Mouse (Mus musculus) mouse trophoblast stem cell (cell line): Measurements from ENCODE around the gene Fbxl14.

Source experiments
- in situ Hi-C, 2 experiments: fragments of 300-500 bp; cut with MseI, MboI; formaldehyde crosslinking; loops; 2 replicates in 1 of 2; 3 replicates in 1 of 2; pipeline ENCODE4 v1.15.1; 2025

Fbxl14 gene

DNA sequence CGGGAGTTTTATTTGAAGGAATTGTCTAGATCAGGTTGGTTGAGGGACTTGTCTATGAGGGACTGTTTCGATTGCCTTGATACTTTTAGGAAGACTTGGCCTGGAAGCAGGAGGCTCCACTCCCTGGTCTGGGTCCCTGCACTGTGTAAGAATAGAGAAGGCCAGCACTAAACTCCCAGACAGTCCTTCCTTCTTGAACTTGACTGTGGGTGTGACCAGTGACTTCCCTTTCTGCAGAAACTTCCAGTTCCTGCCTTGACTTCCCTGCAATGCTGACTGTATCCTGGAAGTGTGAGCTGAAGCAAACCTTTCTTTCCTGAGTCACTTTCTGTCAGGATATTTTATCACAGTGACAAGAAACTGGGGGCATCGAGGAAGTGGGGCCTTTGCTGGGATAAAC lies 8.7 kb upstream of the Fbxl14 start:
- in situ Hi-C loops: no loop called here

GRCm38 (mm10) chr6:119472135-119472534 lies 7.3 kb upstream of the Fbxl14 start:
- in situ Hi-C loops: no loop called here

GRCm38 (mm10) chr6:119472705-119473104 lies 6.8 kb upstream of the Fbxl14 start:
- in situ Hi-C loops: no loop called here

GRCm38 (mm10) chr6:119473446-119473845 lies 6.0 kb upstream of the Fbxl14 start:
- in situ Hi-C loops: no loop called here

- in situ Hi-C loops: no loop called here
These were observed 5.5 kb upstream of the Fbxl14 start for GRCm38 (mm10) chr6:119473992-119474391.

DNA sequence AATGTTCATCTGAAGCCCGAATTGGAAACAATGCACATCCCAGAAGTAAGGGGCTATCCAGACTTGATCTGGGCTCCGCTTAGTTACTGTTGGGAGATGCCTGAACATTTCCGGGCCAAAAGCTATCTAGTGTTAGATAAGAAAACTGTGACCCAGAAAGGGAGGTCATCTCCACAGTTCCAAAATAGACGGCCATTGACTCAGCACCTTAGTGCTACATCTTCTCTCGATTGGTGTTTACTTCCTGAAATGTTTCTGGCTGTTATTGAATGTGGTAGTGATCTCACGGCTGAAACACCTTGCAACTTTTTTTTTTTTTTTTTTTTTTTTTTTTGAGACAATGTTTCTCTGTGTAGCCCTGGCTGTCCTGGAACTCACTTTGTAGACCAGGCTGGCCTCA lies 3.5 kb upstream of the Fbxl14 start:
- in situ Hi-C loops: loop anchor here in 1 of 2 experiments (25.0 kb wide), 1 partner anchor 436 kb away; the partner anchor contains the start of gene Rad52

- in situ Hi-C loops: loop anchor here in 1 of 2 experiments (25.0 kb wide), 1 partner anchor 435 kb away; the partner anchor contains the start of gene Rad52
These were observed 1.7 kb upstream of the Fbxl14 start for GRCm38 (mm10) chr6:119477686-119478310.

- in situ Hi-C loops: loop anchor here in 1 of 2 experiments (25.0 kb wide), 1 partner anchor 434 kb away; the partner anchor contains the start of gene Rad52
These were observed 717 bp upstream of the Fbxl14 start for GRCm38 (mm10) chr6:119478560-119479342.

DNA sequence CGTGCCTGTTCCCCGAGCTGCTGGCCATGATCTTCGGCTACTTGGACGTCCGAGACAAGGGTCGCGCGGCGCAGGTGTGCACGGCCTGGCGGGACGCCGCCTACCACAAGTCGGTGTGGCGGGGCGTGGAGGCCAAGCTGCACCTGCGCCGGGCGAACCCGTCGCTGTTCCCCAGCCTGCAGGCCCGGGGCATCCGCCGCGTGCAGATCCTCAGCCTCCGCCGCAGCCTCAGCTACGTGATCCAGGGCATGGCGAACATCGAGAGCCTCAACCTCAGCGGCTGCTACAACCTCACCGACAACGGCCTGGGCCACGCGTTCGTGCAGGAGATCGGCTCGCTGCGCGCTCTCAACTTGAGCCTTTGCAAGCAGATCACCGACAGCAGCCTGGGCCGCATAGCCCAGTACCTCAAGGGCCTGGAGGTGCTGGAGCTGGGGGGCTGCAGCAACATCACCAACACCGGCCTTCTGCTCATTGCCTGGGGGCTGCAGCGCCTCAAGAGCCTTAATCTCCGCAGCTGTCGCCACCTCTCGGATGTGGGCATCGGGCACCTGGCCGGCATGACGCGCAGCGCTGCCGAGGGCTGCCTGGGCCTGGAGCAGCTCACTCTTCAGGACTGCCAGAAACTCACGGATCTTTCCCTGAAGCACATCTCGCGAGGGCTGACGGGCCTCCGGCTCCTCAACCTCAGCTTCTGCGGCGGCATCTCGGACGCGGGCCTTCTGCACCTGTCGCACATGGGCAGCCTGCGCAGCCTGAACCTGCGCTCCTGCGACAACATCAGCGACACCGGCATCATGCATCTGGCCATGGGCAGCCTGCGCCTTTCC lies 623 bp downstream of the Fbxl14 start:
- in situ Hi-C loops: loop anchor here in 1 of 2 experiments (25.0 kb wide), 1 partner anchor 432 kb away; the partner anchor contains the start of gene Rad52

- in situ Hi-C loops: loop anchor here in 1 of 2 experiments (25.0 kb wide), 1 partner anchor 431 kb away; the partner anchor contains the start of gene Rad52
These were observed 1.4 kb downstream of the Fbxl14 start for GRCm38 (mm10) chr6:119480706-119481331.

- in situ Hi-C loops: loop anchor here in 1 of 2 experiments (25.0 kb wide), 1 partner anchor 430 kb away; the partner anchor contains the start of gene Rad52
These were observed 2.4 kb downstream of the Fbxl14 start for GRCm38 (mm10) chr6:119481741-119482390.

DNA sequence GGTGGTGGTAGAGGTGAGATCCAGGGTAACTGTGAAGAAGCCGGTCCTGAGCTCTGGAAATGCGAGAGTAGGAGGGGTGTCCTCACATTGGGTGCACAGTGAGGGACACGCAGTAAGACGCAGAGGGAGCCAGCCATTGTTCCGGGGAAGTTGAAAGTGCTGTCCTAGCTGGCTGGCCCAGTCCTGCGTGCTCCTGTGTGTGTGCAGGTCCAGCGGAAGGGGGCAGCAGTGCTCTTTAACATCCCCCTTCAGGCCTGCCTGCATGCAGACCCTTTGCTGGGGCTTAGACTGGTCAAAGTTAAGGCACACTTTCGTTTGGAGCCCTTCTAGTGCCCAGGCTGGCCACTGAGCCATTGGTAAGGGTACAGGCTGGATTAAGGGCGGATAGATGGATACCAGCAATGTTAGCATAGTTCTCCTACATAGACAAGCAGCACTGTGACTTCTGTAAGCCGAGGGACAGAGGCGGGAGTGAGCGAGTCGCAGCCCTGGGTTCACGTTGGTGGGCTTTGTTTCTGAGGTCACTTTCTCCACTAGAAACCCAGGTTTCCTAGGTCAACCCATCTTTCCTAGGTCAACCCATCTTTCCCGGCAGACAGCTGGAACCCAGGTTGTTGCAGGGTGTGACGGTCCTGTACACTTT lies 3.6 kb downstream of the Fbxl14 start:
- in situ Hi-C loops: loop anchor here in 1 of 2 experiments (25.0 kb wide), 1 partner anchor 429 kb away; the partner anchor contains the start of gene Rad52

DNA sequence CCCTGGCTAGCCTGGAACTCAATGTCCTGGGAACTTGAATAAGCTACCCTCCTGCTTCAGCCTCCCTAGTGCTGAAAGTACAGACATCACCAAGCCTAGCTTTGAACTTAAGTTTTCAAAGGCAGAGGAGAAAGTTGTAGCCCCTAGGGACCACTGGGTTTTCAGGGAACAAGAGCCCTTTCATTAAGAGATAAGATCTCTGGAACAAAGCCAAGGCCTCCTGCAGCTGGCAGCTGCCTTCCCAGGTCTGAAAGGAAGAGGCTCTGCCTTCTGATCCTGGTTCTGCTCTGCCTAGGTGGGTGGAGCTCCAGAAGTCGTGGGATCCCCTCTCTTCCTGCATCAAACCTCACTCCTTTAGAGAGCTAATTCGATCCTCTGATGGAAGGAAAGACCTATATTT lies 6.0 kb downstream of the Fbxl14 start:
- in situ Hi-C loops: loop anchor here in 1 of 2 experiments (25.0 kb wide), 1 partner anchor 427 kb away; the partner anchor contains the start of gene Rad52

DNA sequence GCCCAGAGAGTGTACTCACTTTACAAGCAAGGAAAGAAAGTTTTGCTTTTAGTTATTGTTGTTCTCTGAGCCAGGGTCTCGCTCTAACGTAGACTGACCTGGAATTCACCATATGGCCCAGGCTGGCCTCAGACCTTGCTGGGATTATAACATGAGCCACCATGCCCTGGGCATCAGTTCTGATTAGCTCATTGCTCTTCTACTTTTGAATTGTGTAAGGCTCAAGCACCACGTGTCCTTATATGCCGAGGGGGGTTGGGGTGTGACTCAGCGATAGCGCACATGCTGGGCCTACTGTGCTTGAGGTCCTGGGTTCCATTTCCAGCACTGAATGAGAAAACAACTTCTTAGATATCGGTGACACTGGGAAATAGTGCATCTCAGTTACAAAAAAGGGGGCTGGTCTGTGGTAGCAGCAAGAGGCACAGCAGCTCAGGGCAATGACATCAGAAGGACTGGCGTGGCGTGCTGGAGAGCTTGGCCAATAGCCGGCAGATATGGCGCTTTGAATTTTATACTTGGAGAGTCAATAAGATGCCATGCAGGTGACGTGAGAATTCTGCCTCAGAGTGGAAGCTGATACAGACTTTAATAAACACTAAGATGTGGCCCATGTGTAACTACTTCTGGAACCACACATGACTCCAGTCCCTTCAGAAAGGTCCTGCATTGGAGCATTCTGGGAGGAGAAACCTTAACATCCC lies 7.1 kb downstream of the Fbxl14 start:
- in situ Hi-C loops: loop anchor here in 1 of 2 experiments (25.0 kb wide), 1 partner anchor 426 kb away; the partner anchor contains the start of gene Rad52

DNA sequence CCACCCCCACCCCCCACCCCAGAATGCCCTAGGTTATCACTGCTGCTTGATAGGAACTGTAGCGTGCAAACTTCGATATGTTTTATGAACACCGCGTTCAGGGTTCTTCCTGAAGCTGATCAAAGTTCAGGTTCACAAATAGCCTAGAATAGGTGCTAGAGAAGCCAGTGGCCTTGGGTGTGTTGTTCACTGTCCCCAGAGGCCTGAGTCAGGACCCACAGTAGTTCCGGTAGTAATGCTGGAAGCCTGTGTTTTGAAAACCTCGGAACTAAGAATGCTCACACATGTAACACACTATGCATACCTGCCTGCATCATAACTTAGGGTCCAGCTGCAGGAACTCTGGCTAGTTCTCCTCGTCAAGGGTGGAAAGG lies 7.6 kb downstream of the Fbxl14 start:
- in situ Hi-C loops: loop anchor here in 1 of 2 experiments (25.0 kb wide), 1 partner anchor 425 kb away; the partner anchor contains the start of gene Rad52

GRCm38 (mm10) chr6:119487619-119488018 lies 8.2 kb downstream of the Fbxl14 start:
- in situ Hi-C loops: loop anchor here in 1 of 2 experiments (25.0 kb wide), 1 partner anchor 425 kb away; the partner anchor contains the start of gene Rad52

DNA sequence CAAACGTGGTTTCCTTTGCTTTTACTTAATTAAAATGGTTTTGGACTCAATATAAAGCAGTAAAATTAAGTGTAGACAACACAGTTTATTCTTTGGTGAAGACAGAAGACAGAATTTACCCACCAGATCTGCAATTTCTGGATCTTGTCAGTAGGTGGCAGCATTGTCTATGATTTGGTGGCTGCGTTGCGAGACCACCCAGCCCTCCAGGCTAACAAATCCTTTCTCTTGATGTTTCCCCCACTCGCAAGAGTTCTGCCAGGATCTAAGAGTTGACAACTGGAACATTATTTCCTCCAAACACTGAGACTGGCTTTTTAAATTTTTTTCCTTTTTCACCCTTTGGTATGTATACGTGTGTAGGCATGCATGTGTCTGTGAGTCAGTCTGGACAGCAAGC lies 10.3 kb downstream of the Fbxl14 start:
- in situ Hi-C loops: loop anchor here in 1 of 2 experiments (25.0 kb wide), 1 partner anchor 423 kb away; the partner anchor contains the start of gene Rad52

DNA sequence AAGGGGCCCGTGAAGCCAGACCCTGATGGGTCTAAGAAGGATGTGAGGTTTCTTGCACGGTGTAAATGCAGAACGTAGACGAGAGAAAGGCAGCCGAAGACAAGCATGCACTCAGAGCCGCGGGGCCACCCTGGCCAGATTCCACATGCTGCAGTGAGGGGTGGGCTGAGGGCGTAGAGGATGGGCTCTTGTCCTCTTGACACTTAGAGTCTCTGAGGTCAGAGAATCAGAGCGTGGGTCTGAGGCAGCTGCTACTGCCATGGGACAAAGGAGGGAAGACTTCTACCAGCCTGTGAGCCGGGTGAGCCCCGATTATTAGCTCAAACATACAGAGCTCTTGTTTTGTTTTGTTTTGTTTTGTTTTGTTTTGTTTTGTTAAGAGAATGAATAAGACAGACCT lies 11.1 kb downstream of the Fbxl14 start:
- in situ Hi-C loops: loop anchor here in 1 of 2 experiments (25.0 kb wide), 1 partner anchor 422 kb away; the partner anchor contains the start of gene Rad52

GRCm38 (mm10) chr6:119491006-119491405 lies 11.5 kb downstream of the Fbxl14 start:
- in situ Hi-C loops: loop anchor here in 1 of 2 experiments (25.0 kb wide), 1 partner anchor 421 kb away; the partner anchor contains the start of gene Rad52
